Comparison of ENCODE assay signal across 8 mouse cellular contexts in genomic region chr9:79760076-79760475, GRCm38 (mm10). TPM values are rescaled to one million over a fixed set of nuclear protein-coding genes. Genes with fewer than 3 reads are reported as not detected.
DNase-seq lines count a peak whose midpoint lies in the region; ATAC-seq and TF ChIP-seq lines count a peak whose summit lies in the region.

No protein-coding gene starts in this region.

- DNase-seq in kidney, postnatal 14 days, result no peak
- DNase-seq in ES-E14 (ENCODE audit: low read depth, low spot score), result no peak
- peak; percentile 58 for DNase-seq in forebrain, embryonic 11.5 days (ENCODE audit: low spot score)
- DNase-seq in neural tube, embryonic 11.5 days (ENCODE audit: low spot score), result no peak
- DNase-seq in MN1 (ENCODE audit: low spot score), result no peak
- no peak for DNase-seq in frontal cortex, postnatal 36 days (ENCODE audit: low spot score in 2 of 2)

- no peak for TF ChIP-seq CTCF in intestine, postnatal 0 days (IDR thresholded peaks at IDR 0.05; ENCODE audit: low read depth)

- no peaks in the 10 kb centered on the region for H3K9me3 ChIP-seq in kidney, embryonic 14.5 days (ENCODE audit: control insufficient read depth, low read length)
- no peaks in the 10 kb centered on the region for H3K9me3 ChIP-seq in ES-E14 (ENCODE audit: control insufficient read depth, insufficient read depth, low read depth, low read length)
- no peaks in the 10 kb centered on the region for H3K9me3 ChIP-seq in forebrain, embryonic 11.5 days (ENCODE audit: control insufficient read depth, low read length)
- no peaks in the 10 kb centered on the region for H3K9me3 ChIP-seq in intestine, postnatal 0 days (ENCODE audit: control insufficient read depth)
- no peaks in the 10 kb centered on the region for H3K9me3 ChIP-seq in neural tube, embryonic 11.5 days (ENCODE audit: control insufficient read depth, low read length)

- in situ Hi-C loops in ES-E14 (cut with MboI; ENCODE audit: low sequenced_read_pairs in 2 of 2, unreplicated experiment in 2 of 2), result no loop called here

- peak overlapping the region; percentile 88 for H3K4me3 ChIP-seq in kidney, embryonic 14.5 days (ENCODE audit: low read length)
- H3K4me3 ChIP-seq in ES-E14 (ENCODE audit: insufficient read depth in 1 of 2, low read depth in 1 of 2, low read length in 2 of 2, poor library complexity in 1 of 2, severe bottlenecking in 1 of 2), result peak overlapping the region; percentile 51 to 73
- H3K4me3 ChIP-seq in forebrain, embryonic 11.5 days (ENCODE audit: low read depth, low read length), result peak overlapping the region; percentile 83
- H3K4me3 ChIP-seq in intestine, postnatal 0 days (ENCODE audit: low read depth, low read length), result peak overlapping the region; percentile 78
- H3K4me3 ChIP-seq in neural tube, embryonic 11.5 days (ENCODE audit: low read depth, low read length), result peak overlapping the region; percentile 78

- peaks cover 27% of the 10 kb centered on the region; the same call in 1 of the 2 replicates for H3K36me3 ChIP-seq in kidney, embryonic 14.5 days (ENCODE audit: control insufficient read depth, insufficient read depth, low read length)
- peaks cover 3% of the 10 kb centered on the region for H3K36me3 ChIP-seq in ES-E14 (ENCODE audit: control insufficient read depth, insufficient read depth, low read length, poor library complexity, severe bottlenecking)
- H3K36me3 ChIP-seq in forebrain, embryonic 11.5 days (ENCODE audit: control insufficient read depth, insufficient read depth, low read length), result no peaks in the 10 kb centered on the region; the same call in 1 of the 2 replicates
- peaks cover 4% of the 10 kb centered on the region; the same call in 1 of the 2 replicates for H3K36me3 ChIP-seq in intestine, postnatal 0 days (ENCODE audit: control insufficient read depth, insufficient read depth)
- H3K36me3 ChIP-seq in neural tube, embryonic 11.5 days (ENCODE audit: control insufficient read depth, insufficient read depth, low read length), result no peaks in the 10 kb centered on the region

- no peaks in the 10 kb centered on the region for H3K27me3 ChIP-seq in kidney, embryonic 14.5 days (ENCODE audit: control insufficient read depth, insufficient read depth, low read length)
- H3K27me3 ChIP-seq in forebrain, embryonic 11.5 days (ENCODE audit: control insufficient read depth, insufficient read depth, low read length), result no peaks in the 10 kb centered on the region
- no peaks in the 10 kb centered on the region for H3K27me3 ChIP-seq in intestine, postnatal 0 days (replicated peaks; ENCODE audit: control insufficient read depth, insufficient read depth, low read length)
- H3K27me3 ChIP-seq in neural tube, embryonic 11.5 days (ENCODE audit: control insufficient read depth, insufficient read depth, low read length), result no peaks in the 10 kb centered on the region

- peak overlapping the region; percentile 67 for H3K9ac ChIP-seq in kidney, embryonic 14.5 days (ENCODE audit: low read depth, low read length)
- peak overlapping the region; percentile 49 for H3K9ac ChIP-seq in ES-E14 (ENCODE audit: insufficient read depth, low read depth, low read length, poor library complexity, severe bottlenecking)
- peak overlapping the region; percentile 71 for H3K9ac ChIP-seq in forebrain, embryonic 11.5 days (ENCODE audit: low read length)
- peak overlapping the region; percentile 78 for H3K9ac ChIP-seq in intestine, postnatal 0 days (ENCODE audit: low read depth, low read length)
- H3K9ac ChIP-seq in neural tube, embryonic 11.5 days (ENCODE audit: low read length), result peak overlapping the region; percentile 80

- peaks cover 7% of the 10 kb centered on the region; the same call in 1 of the 2 replicates for H3K4me1 ChIP-seq in kidney, embryonic 14.5 days (ENCODE audit: control insufficient read depth, insufficient read depth, low read length)
- H3K4me1 ChIP-seq in ES-E14 (ENCODE audit: control insufficient read depth in 2 of 2, insufficient read depth in 2 of 2, low read length in 2 of 2, poor library complexity in 1 of 2), result peaks cover 2 to 6% of the 10 kb centered on the region in 2 experiments; a peak in 2 of 4 replicates
- H3K4me1 ChIP-seq in forebrain, embryonic 11.5 days (replicated peaks; ENCODE audit: control insufficient read depth, insufficient read depth, low read length), result no peaks in the 10 kb centered on the region
- no peaks in the 10 kb centered on the region; the same call in 1 of the 2 replicates for H3K4me1 ChIP-seq in intestine, postnatal 0 days (replicated peaks; ENCODE audit: control insufficient read depth, insufficient read depth, low read length)
- peaks cover 5% of the 10 kb centered on the region; the same call in 1 of the 2 replicates for H3K4me1 ChIP-seq in neural tube, embryonic 11.5 days (ENCODE audit: control insufficient read depth, insufficient read depth, low read length)

- H3K27ac ChIP-seq in kidney, embryonic 14.5 days (ENCODE audit: low read depth, low read length), result peak overlapping the region; percentile 90
- H3K27ac ChIP-seq in ES-E14 (ENCODE audit: insufficient read depth, low read depth, low read length, poor library complexity, severe bottlenecking), result no peak overlapping the region
- peak overlapping the region; percentile 43 for H3K27ac ChIP-seq in forebrain, embryonic 11.5 days (ENCODE audit: low read depth, low read length)
- H3K27ac ChIP-seq in intestine, postnatal 0 days (ENCODE audit: low read depth, low read length), result peak overlapping the region; percentile 68
- H3K27ac ChIP-seq in neural tube, embryonic 11.5 days (ENCODE audit: low read depth, low read length), result peak overlapping the region; percentile 83

- 3% methylated on average over 14 of the region's 14 CpGs for WGBS in kidney, embryonic 14.5 days
- WGBS in forebrain, embryonic 11.5 days, result 9% methylated on average over 14 of the region's 14 CpGs
- 2% methylated on average over 14 of the region's 14 CpGs for WGBS in intestine, postnatal 0 days
- WGBS in neural tube, embryonic 11.5 days, result 10% methylated on average over 14 of the region's 14 CpGs

- H3K4me2 ChIP-seq in kidney, embryonic 14.5 days (replicated peaks; ENCODE audit: low read depth, low read length), result peak overlapping the region; percentile 62
- peak overlapping the region; percentile 73 for H3K4me2 ChIP-seq in forebrain, embryonic 11.5 days (ENCODE audit: low read depth, low read length, severe bottlenecking)
- H3K4me2 ChIP-seq in intestine, postnatal 0 days (replicated peaks; ENCODE audit: low read depth), result peak overlapping the region; percentile 71
- H3K4me2 ChIP-seq in neural tube, embryonic 11.5 days (ENCODE audit: low read depth), result peak overlapping the region; percentile 84

- ATAC-seq in kidney, embryonic 14.5 days (ENCODE audit: low FRiP score, low TSS enrichment), result peak; percentile 53
- ATAC-seq in forebrain, embryonic 11.5 days (replicated peaks; ENCODE audit: low FRiP score), result peak; percentile 47; the same call in 1 of the 2 replicates
- ATAC-seq in intestine, postnatal 0 days, result peak; percentile 42; the same call in 1 of the 2 replicates
- ATAC-seq in neural tube, embryonic 11.5 days (ENCODE audit: insufficient read depth, low FRiP score, low TSS enrichment), result peak; percentile 49

TF ChIP-seq in ES-E14, 5 proteins besides CTCF, POLR2A, EP300 and RAD21:
- no peak for TF ChIP-seq CHD2 (IDR thresholded peaks at IDR 0.05; ENCODE audit: low read depth, low read length)
- TF ChIP-seq ZNF384 (IDR thresholded peaks at IDR 0.05; ENCODE audit: low read depth, low read length), result no peak
- no peak for TF ChIP-seq MAFK (IDR thresholded peaks at IDR 0.05; ENCODE audit: insufficient read depth, low read depth, low read length)
- no peak for TF ChIP-seq HCFC1 (IDR thresholded peaks at IDR 0.05; ENCODE audit: borderline replicate concordance, insufficient read depth, low read length)
- no peak for TF ChIP-seq ZC3H11A (IDR thresholded peaks at IDR 0.05; ENCODE audit: borderline replicate concordance, low read depth, low read length)
TF ChIP-seq in ES-E14: peak in this region for 0.

RNA-seq across cellular contexts. Expression of gene Cox7a2, which starts 0.4 kb away (rescaled TPM):
- 669 and 936 TPM in 2 replicates for polyA plus RNA-seq in kidney, embryonic 14.5 days (2014; fragmentation: Nextera tagmentation; extraction: Ambion mirVana)
- 300 and 318 TPM in 2 replicates for total RNA-seq in ES-E14 (2012; rRNA removed)
- 531 and 572 TPM in 2 replicates for polyA plus RNA-seq in forebrain, embryonic 11.5 days (2014; fragmentation: Nextera tagmentation; extraction: Ambion mirVana)
- 1,275 and 1,366 TPM in 2 replicates for polyA plus RNA-seq in intestine, postnatal 0 days (2015; fragmentation: Nextera tagmentation; extraction: Ambion mirVana)
- 635 and 646 TPM in 2 replicates for polyA plus RNA-seq in neural tube, embryonic 11.5 days (2014; fragmentation: Nextera tagmentation; extraction: Ambion mirVana)

RNA-seq across cellular contexts. Expression of gene Tmem30a, which starts 33.2 kb away (rescaled TPM):
- 48.4 and 79.7 TPM in 2 replicates for polyA plus RNA-seq in kidney, embryonic 14.5 days (2014; fragmentation: Nextera tagmentation; extraction: Ambion mirVana)
- total RNA-seq in ES-E14 (2012; rRNA removed), result 36.9 and 49.1 TPM in 2 replicates
- polyA plus RNA-seq in forebrain, embryonic 11.5 days (2014; fragmentation: Nextera tagmentation; extraction: Ambion mirVana), result 77.6 and 84.9 TPM in 2 replicates
- 75.2 and 76.2 TPM in 2 replicates for polyA plus RNA-seq in intestine, postnatal 0 days (2015; fragmentation: Nextera tagmentation; extraction: Ambion mirVana)
- polyA plus RNA-seq in neural tube, embryonic 11.5 days (2014; fragmentation: Nextera tagmentation; extraction: Ambion mirVana), result 85.5 and 100.0 TPM in 2 replicates

RNA-seq across cellular contexts. Expression of gene Col12a1, which starts 41.4 kb away (rescaled TPM):
- polyA plus RNA-seq in kidney, embryonic 14.5 days (2014; fragmentation: Nextera tagmentation; extraction: Ambion mirVana), result 25.9 and 38.6 TPM in 2 replicates
- 3.9 and 14.5 TPM in 2 replicates for total RNA-seq in ES-E14 (2012; rRNA removed)
- polyA plus RNA-seq in forebrain, embryonic 11.5 days (2014; fragmentation: Nextera tagmentation; extraction: Ambion mirVana), result 12.1 and 12.5 TPM in 2 replicates
- 16.6 and 17.0 TPM in 2 replicates for polyA plus RNA-seq in intestine, postnatal 0 days (2015; fragmentation: Nextera tagmentation; extraction: Ambion mirVana)
- polyA plus RNA-seq in neural tube, embryonic 11.5 days (2014; fragmentation: Nextera tagmentation; extraction: Ambion mirVana), result 19.9 and 24.2 TPM in 2 replicates
